Mouse (Mus musculus): ENCODE measurements around the gene Cep135. TPM values are rescaled to one million over a fixed set of nuclear protein-coding genes. Genes with fewer than 3 reads are reported as not detected.

The Cep135 gene
- polyA plus RNA-seq, 1 experiment from 2014 or later = 4.6 TPM

GRCm38 (mm10) chr5:76687961-76688600 lies 99.6 kb downstream of the Cep135 start:
- H3K36me3 ChIP-seq (ENCODE audit: control insufficient read depth, insufficient read depth, low read length) = no peaks in the 10 kb centered on the region
- no peaks in the 10 kb centered on the region for H3K27me3 ChIP-seq (replicated peaks; ENCODE audit: control insufficient read depth, insufficient read depth, low read length)
- H3K27ac ChIP-seq (ENCODE audit: low read depth, low read length) = no peak overlapping the region
- peaks cover 9% of the 10 kb centered on the region for H3K4me1 ChIP-seq (ENCODE audit: control insufficient read depth, insufficient read depth, low read length)
- H3K4me2 ChIP-seq (ENCODE audit: low read length) = no peak overlapping the region
- no peak for ATAC-seq
- no peak overlapping the region for H3K4me3 ChIP-seq (ENCODE audit: low read depth, low read length)
- 93% methylated on average over 10 of the region's 10 CpGs for WGBS
- no peak for DNase-seq (ENCODE audit: low spot score)
- no peaks in the 10 kb centered on the region for H3K9me3 ChIP-seq (replicated peaks; ENCODE audit: control insufficient read depth, low read length)
- H3K9ac ChIP-seq (ENCODE audit: low read length) = no peak overlapping the region

- DNase-seq (ENCODE audit: low spot score) = no peak
Measured at GRCm38 (mm10) chr5:76688643-76689042, 100.1 kb downstream of the Cep135 start.

GRCm38 (mm10) chr5:76690177-76690593 lies 101.7 kb downstream of the Cep135 start:
- H3K4me2 ChIP-seq (ENCODE audit: low read length) = no peak overlapping the region
- H3K36me3 ChIP-seq (ENCODE audit: control insufficient read depth, insufficient read depth, low read length) = no peaks in the 10 kb centered on the region
- WGBS = 82% methylated on average over 5 of the region's 5 CpGs
- DNase-seq (ENCODE audit: low spot score) (no peak), ATAC-seq (no peak)
- H3K4me3 ChIP-seq (ENCODE audit: low read depth, low read length) = no peak overlapping the region
- no peak overlapping the region for H3K9ac ChIP-seq (ENCODE audit: low read length)
- H3K9me3 ChIP-seq (replicated peaks; ENCODE audit: control insufficient read depth, low read length) = no peaks in the 10 kb centered on the region
- H3K27me3 ChIP-seq (replicated peaks; ENCODE audit: control insufficient read depth, insufficient read depth, low read length) = no peaks in the 10 kb centered on the region
- H3K4me1 ChIP-seq (ENCODE audit: control insufficient read depth, insufficient read depth, low read length) = no peaks in the 10 kb centered on the region
- H3K27ac ChIP-seq (ENCODE audit: low read depth, low read length) = no peak overlapping the region

More at GRCm38 (mm10) chr5:76688643-76689042, 100.1 kb downstream of the Cep135 start:
- Histone ChIP-seq H3K9ac (ENCODE audit: low read length) (no peak overlapping the region), H3K4me2 (ENCODE audit: low read length) (no peak overlapping the region), H3K27me3 (replicated peaks; ENCODE audit: control insufficient read depth, insufficient read depth, low read length) (no peaks in the 10 kb centered on the region), H3K27ac (ENCODE audit: low read depth, low read length) (no peak overlapping the region), H3K4me3 (ENCODE audit: low read depth, low read length) (no peak overlapping the region), H3K9me3 (replicated peaks; ENCODE audit: control insufficient read depth, low read length) (no peaks in the 10 kb centered on the region), H3K36me3 (ENCODE audit: control insufficient read depth, insufficient read depth, low read length) (no peaks in the 10 kb centered on the region), H3K4me1 (ENCODE audit: control insufficient read depth, insufficient read depth, low read length) (peaks cover 4% of the 10 kb centered on the region; the same call in 1 of the 2 replicates)
- 83% methylated on average over 6 of the region's 6 CpGs for WGBS
- no peak for ATAC-seq

GRCm38 (mm10) chr5:76691251-76691650 lies 102.8 kb downstream of the Cep135 start:
- H3K36me3 ChIP-seq (ENCODE audit: control insufficient read depth, insufficient read depth, low read length) = no peaks in the 10 kb centered on the region
- H3K4me3 ChIP-seq (ENCODE audit: low read depth, low read length) = no peak overlapping the region
- H3K4me1 ChIP-seq (ENCODE audit: control insufficient read depth, insufficient read depth, low read length) = no peaks in the 10 kb centered on the region
- ATAC-seq (no peak), DNase-seq (ENCODE audit: low spot score) (no peak)
- H3K27me3 ChIP-seq (replicated peaks; ENCODE audit: control insufficient read depth, insufficient read depth, low read length) = no peaks in the 10 kb centered on the region
- no peak overlapping the region for H3K9ac ChIP-seq (ENCODE audit: low read length)
- no peak overlapping the region for H3K4me2 ChIP-seq (ENCODE audit: low read length)
- H3K9me3 ChIP-seq (replicated peaks; ENCODE audit: control insufficient read depth, low read length) = no peaks in the 10 kb centered on the region
- 83% methylated on average over 5 of the region's 5 CpGs for WGBS
- no peak overlapping the region for H3K27ac ChIP-seq (ENCODE audit: low read depth, low read length)

DNA sequence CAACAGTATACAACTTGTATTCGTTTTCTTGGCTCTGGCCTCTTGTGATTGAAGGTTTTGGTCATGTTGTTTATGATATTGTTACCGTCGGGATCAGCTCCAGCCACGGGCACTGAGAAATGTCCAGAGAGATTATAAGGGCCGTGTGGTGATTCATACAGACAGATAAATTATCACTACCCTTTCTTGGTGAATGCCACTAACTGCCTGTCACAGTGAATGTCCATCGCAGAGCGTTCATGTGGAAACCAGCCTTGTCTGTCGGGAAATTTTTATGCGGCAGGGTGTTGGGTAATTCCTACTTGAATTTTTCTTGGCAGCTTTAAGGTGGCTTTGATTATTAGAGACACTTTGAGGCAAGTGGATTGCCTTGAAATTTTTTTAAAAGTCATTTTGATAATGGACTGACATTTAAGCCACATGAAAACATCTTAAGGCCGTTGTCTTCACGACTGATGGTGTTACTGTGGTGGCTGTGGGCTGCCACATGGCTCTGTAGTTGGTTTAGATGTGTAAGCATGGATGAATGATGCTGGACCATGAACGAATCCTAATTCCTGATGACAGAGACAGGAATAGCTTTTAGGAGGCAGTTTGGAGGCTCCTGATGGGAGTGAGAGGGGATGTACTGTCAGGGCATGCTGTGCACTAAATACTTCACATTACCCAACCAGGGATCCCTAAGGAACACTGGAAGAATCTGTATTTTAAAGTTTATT lies 103.4 kb downstream of the Cep135 start:
- Histone ChIP-seq H3K9me3 (replicated peaks; ENCODE audit: control insufficient read depth, low read length) (no peaks in the 10 kb centered on the region), H3K27ac (ENCODE audit: low read depth, low read length) (no peak overlapping the region), H3K9ac (ENCODE audit: low read length) (no peak overlapping the region), H3K4me1 (ENCODE audit: control insufficient read depth, insufficient read depth, low read length) (no peaks in the 10 kb centered on the region), H3K4me3 (ENCODE audit: low read depth, low read length) (no peak overlapping the region), H3K4me2 (ENCODE audit: low read length) (no peak overlapping the region), H3K36me3 (ENCODE audit: control insufficient read depth, insufficient read depth, low read length) (no peaks in the 10 kb centered on the region), H3K27me3 (replicated peaks; ENCODE audit: control insufficient read depth, insufficient read depth, low read length) (no peaks in the 10 kb centered on the region)
- WGBS = 87% methylated on average over 12 of the region's 12 CpGs
- ATAC-seq (no peak), DNase-seq (ENCODE audit: low spot score) (no peak)

Other genes starting within 250 kb of the Cep135 start
- 0.54 TPM in 1 of 2 replicates, not detected in the other for gene Nmu, start 224.9 kb upstream of the Cep135 start, polyA plus RNA-seq (2014; fragmentation: Nextera tagmentation; extraction: Ambion mirVana)
- gene Gm7271, start 104.7 kb upstream of the Cep135 start, polyA plus RNA-seq (2014; fragmentation: Nextera tagmentation; extraction: Ambion mirVana) = not detected in 2 replicates
- 53.6 and 64.0 TPM in 2 replicates for gene Exoc1, start 59.4 kb upstream of the Cep135 start, polyA plus RNA-seq (2014; fragmentation: Nextera tagmentation; extraction: Ambion mirVana)
- gene C530008M17Rik, start 67.8 kb downstream of the Cep135 start, polyA plus RNA-seq (2014; fragmentation: Nextera tagmentation; extraction: Ambion mirVana) = 44.6 and 57.5 TPM in 2 replicates